Mouse (Mus musculus) CH12.LX (cell line): ENCODE results near the gene Cntrl. TPM values are rescaled to one million over a fixed set of nuclear protein-coding genes. Genes with fewer than 3 reads are reported as not detected.
A peak's percentile ranks its signal among the peaks of the same experiment; 100 is the strongest.

Source experiments
- DNase-seq: peaks from one replicate; pipeline ENCODE4 v3.0.0-alpha.2; 2013; ENCODE audit errors: extremely low read depth
- H3K27ac ChIP-seq: 2 replicates; pipeline ENCODE4 v1.5.1; 2012; ENCODE audit warnings: low read depth, mild to moderate bottlenecking, control low read depth, moderate library complexity; ENCODE audit not compliant: insufficient read depth
- H3K27me3 ChIP-seq: replicated peaks from 2 replicates; pipeline ENCODE3; 2012; ENCODE audit warnings: inconsistent platforms
- H3K36me3 ChIP-seq, 2 experiments: replicated peaks in 1 of 2; 2 replicates each; pipeline versions ENCODE3 to v1.6.1; 2012; ENCODE audit warnings: inconsistent platforms in 1 of 2, low read length in 1 of 2, mild to moderate bottlenecking in 1 of 2, mixed read lengths in 1 of 2, moderate library complexity in 1 of 2; ENCODE audit not compliant: control insufficient read depth in 1 of 2, insufficient read depth in 1 of 2
- H3K4me1 ChIP-seq, 2 experiments: 2 replicates each; pipeline ENCODE4 v1.6.1; 2012; ENCODE audit warnings: inconsistent platforms in 1 of 2, moderate library complexity in 1 of 2; ENCODE audit not compliant: insufficient read depth in 2 of 2, control insufficient read depth in 1 of 2
- H3K4me2 ChIP-seq: 2 replicates; pipeline ENCODE4 v1.6.1; 2012; ENCODE audit warnings: low read depth, mild to moderate bottlenecking, control low read depth; ENCODE audit not compliant: poor library complexity, insufficient read depth, severe bottlenecking
- H3K4me3 ChIP-seq, 3 experiments: fragments of 150-350 bp in 1 of 3; sonication (generic) in 1 of 3; replicated peaks in 1 of 3; 2 replicates each; pipeline versions ENCODE3 to v1.5.1; 2011 to 2012; ENCODE audit warnings: low read depth in 2 of 3, low read length in 2 of 3, mild to moderate bottlenecking in 2 of 3, moderate library complexity in 2 of 3, control low read depth in 1 of 3, improper control_type of control experiment in 1 of 3, inconsistent platforms in 1 of 3, mixed read lengths in 1 of 3; ENCODE audit not compliant: poor library complexity in 1 of 3
- H3K79me2 ChIP-seq: replicated peaks from 2 replicates; pipeline ENCODE4 v1.6.1; 2012; ENCODE audit warnings: mild to moderate bottlenecking, moderate library complexity; ENCODE audit not compliant: control insufficient read depth, poor library complexity, insufficient read depth, severe bottlenecking; ENCODE audit errors: extremely low read depth
- H3K9ac ChIP-seq: 2 replicates; pipeline ENCODE4 v1.6.1; 2012; ENCODE audit warnings: low read depth, mild to moderate bottlenecking, control low read depth, moderate library complexity; ENCODE audit not compliant: insufficient read depth
- H3K9me3 ChIP-seq: replicated peaks from 2 replicates; pipeline ENCODE3; 2012; ENCODE audit warnings: low read length, inconsistent platforms, mixed read lengths
- CHD1 ChIP-seq: IDR thresholded peaks from 2 replicates; pipeline ENCODE4 v1.6.1; 2012; ENCODE audit warnings: low read depth, low read length, improper control_type of control experiment, inconsistent platforms
- CTCF ChIP-seq, 2 experiments: IDR thresholded peaks in 1 of 2; conservative IDR thresholded peaks in 1 of 2; 2 replicates each; pipeline ENCODE4 v1.5.1; 2011 to 2012; ENCODE audit warnings: low read depth in 2 of 2, low read length in 2 of 2, improper control_type of control experiment in 1 of 2, inconsistent platforms in 1 of 2, mild to moderate bottlenecking in 1 of 2, moderate library complexity in 1 of 2
- E2F4 ChIP-seq: IDR thresholded peaks from 2 replicates; pipeline ENCODE4 v1.6.1; 2011; ENCODE audit warnings: low read depth, low read length, improper control_type of control experiment; ENCODE audit not compliant: insufficient replicate concordance
- GABPA ChIP-seq: IDR thresholded peaks from 2 replicates; pipeline ENCODE4 v1.6.1; 2012; ENCODE audit warnings: low read depth, low read length, improper control_type of control experiment, inconsistent platforms; ENCODE audit not compliant: insufficient replicate concordance
- IRF4 ChIP-seq: IDR thresholded peaks from 2 replicates; pipeline ENCODE4 v1.6.1; 2014; ENCODE audit warnings: low read depth, mild to moderate bottlenecking, inconsistent platforms, low read length, improper control_type of control experiment
- MAFK ChIP-seq: IDR thresholded peaks from 2 replicates; pipeline ENCODE4 v1.6.1; 2011; ENCODE audit warnings: low read length, improper control_type of control experiment; ENCODE audit not compliant: insufficient replicate concordance
- MAX ChIP-seq: IDR thresholded peaks from 2 replicates; pipeline ENCODE4 v1.6.1; 2011; ENCODE audit warnings: low read length, improper control_type of control experiment
- MEF2A ChIP-seq: IDR thresholded peaks from 2 replicates; pipeline ENCODE4 v1.6.1; 2014; ENCODE audit warnings: low read depth, mild to moderate bottlenecking, inconsistent platforms, low read length, improper control_type of control experiment, borderline replicate concordance
- NRF1 ChIP-seq: IDR thresholded peaks from 2 replicates; pipeline ENCODE4 v1.6.1; 2014; ENCODE audit warnings: low read depth, mild to moderate bottlenecking, inconsistent platforms, low read length, improper control_type of control experiment, moderate library complexity
- POLR2AphosphoS2 ChIP-seq: IDR thresholded peaks from 2 replicates; pipeline ENCODE4 v1.6.1; 2011; ENCODE audit warnings: low read depth, low read length, improper control_type of control experiment
- RAD21 ChIP-seq: IDR thresholded peaks from 2 replicates; pipeline ENCODE4 v1.6.1; 2011; ENCODE audit warnings: low read depth, mild to moderate bottlenecking, low read length, improper control_type of control experiment, moderate library complexity
- RCOR1 ChIP-seq: conservative IDR thresholded peaks from 2 replicates; pipeline ENCODE4 v1.6.1; 2012; ENCODE audit warnings: low read depth, mild to moderate bottlenecking, inconsistent platforms, low read length, improper control_type of control experiment
- UBTF ChIP-seq: IDR thresholded peaks from 2 replicates; pipeline ENCODE4 v1.6.1; 2012; ENCODE audit warnings: low read depth, mild to moderate bottlenecking, inconsistent platforms, low read length, improper control_type of control experiment, moderate library complexity
- USF1 ChIP-seq: IDR thresholded peaks from 2 replicates; pipeline ENCODE4 v1.6.1; 2014; ENCODE audit warnings: low read depth, mild to moderate bottlenecking, inconsistent platforms, low read length, improper control_type of control experiment
- USF2 ChIP-seq: conservative IDR thresholded peaks from 2 replicates; pipeline ENCODE4 v1.6.1; 2011; ENCODE audit warnings: low read depth, low read length, improper control_type of control experiment
- ZC3H11A ChIP-seq: IDR thresholded peaks from 2 replicates; pipeline ENCODE4 v1.6.1; 2012; ENCODE audit warnings: low read depth, mild to moderate bottlenecking, inconsistent platforms, low read length, improper control_type of control experiment
- ZKSCAN1 ChIP-seq: IDR thresholded peaks from 2 replicates; pipeline ENCODE4 v1.6.1; 2012; ENCODE audit warnings: low read depth, inconsistent platforms, low read length, improper control_type of control experiment, borderline replicate concordance
- ZMIZ1 ChIP-seq: IDR thresholded peaks from 2 replicates; pipeline ENCODE4 v1.6.1; 2012; ENCODE audit warnings: low read depth, mild to moderate bottlenecking, inconsistent platforms, low read length, improper control_type of control experiment
- dilution Hi-C: fragments of 300-500 bp; cut with MboI; formaldehyde crosslinking; loops from 2 replicates; pipeline ENCODE4 v1.14.3; 2020; ENCODE audit warnings: low sequenced_read_pairs; ENCODE audit not compliant: extremely low pct_unique_long_range_greater_than_20kb, extremely low pct_ligation_motif_present
- in situ Hi-C: fragments of 300-500 bp; cut with MboI; formaldehyde crosslinking; loops from 3 replicates; pipeline ENCODE4 v1.14.3; 2019; ENCODE audit warnings: low sequenced_read_pairs, low pct_ligation_motif_present, low pct_unique_long_range_greater_than_20kb, mixed read lengths
- polyA plus RNA-seq: library from polyadenylated mRNA; unstranded; fragments of >175 nt; gene quantifications from 2 replicates; pipeline ENCODE4 v1.2.1, GENCODE M21; 2012; ENCODE audit warnings: low read depth; ENCODE audit not compliant: insufficient read length
- total RNA-seq, 2 experiments: library from RNA; depleted of rRNA; stranded (reverse); fragments of 300-350 nt in 1 of 2; fragments of >200 nt in 1 of 2; gene quantifications; 2 replicates each; pipeline ENCODE4 v1.2.3; 2012 to 2014

The Cntrl gene
- total and polyA plus RNA-seq, 3 experiments, result 55.6 to 69.7 (median 64.5) TPM

GRCm38 (mm10) chr2:35132662-35133055, 23.4 kb downstream of the Cntrl start:
- Histone ChIP-seq H3K9ac (peak overlapping the region; percentile 80), H3K4me3 (peak overlapping the region; percentile 62 to 70 (median 66))
- in situ Hi-C loops, result no loop called here
- TF ChIP-seq ZMIZ1 (0 out of 2 replicates have a peak, but pooled peaks have one; percentile 9), RCOR1 (no peak), POLR2AphosphoS2 (0 out of 2 replicates have a peak, but pooled peaks have one; percentile 11)
- TF ChIP-seq, all 38 proteins: peak for 2
- no peak for DNase-seq
- H3K27me3 ChIP-seq, result no peaks in the 10 kb centered on the region
- H3K27ac ChIP-seq, result peak overlapping the region; percentile 57; the same call in 1 of the 2 replicates
- H3K4me2 ChIP-seq, result peak overlapping the region; percentile 79
- peaks cover 33 to 62% of the 10 kb centered on the region in 2 experiments for H3K36me3 ChIP-seq
- peaks cover 0 to 11% of the 10 kb centered on the region in 2 experiments; a peak in 3 of 4 replicates for H3K4me1 ChIP-seq
- H3K9me3 ChIP-seq, result no peaks in the 10 kb centered on the region
- dilution Hi-C loops, result no loop called here
- peaks cover 13% of the 10 kb centered on the region for H3K79me2 ChIP-seq

DNA sequence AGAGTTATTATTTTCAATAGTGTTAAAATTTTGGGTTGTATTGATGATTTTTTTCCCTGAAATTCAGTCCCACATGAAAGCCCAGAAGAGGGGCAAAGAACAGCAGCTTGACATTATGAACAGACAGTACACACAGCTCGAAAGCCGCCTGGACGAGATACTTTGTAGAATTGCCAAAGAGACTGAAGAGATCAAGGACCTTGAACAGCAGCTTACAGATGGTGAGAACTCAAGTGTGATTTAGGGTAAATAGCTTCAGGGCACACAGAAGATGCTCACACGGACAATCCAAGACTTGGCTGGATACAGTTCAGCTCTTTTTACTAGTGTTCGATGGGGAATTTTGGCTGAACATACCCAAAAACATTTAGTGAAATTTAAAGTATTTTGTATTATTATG, 24.6 kb downstream of the Cntrl start:
- Histone ChIP-seq H3K27me3 (no peaks in the 10 kb centered on the region), H3K27ac (no peak overlapping the region), H3K9ac (no peak overlapping the region), H3K4me3 (no peak overlapping the region), H3K4me1 (peaks cover 0 to 11% of the 10 kb centered on the region in 2 experiments; a peak in 3 of 4 replicates), H3K4me2 (no peak overlapping the region), H3K9me3 (no peaks in the 10 kb centered on the region), H3K36me3 (peaks cover 34 to 62% of the 10 kb centered on the region in 2 experiments), H3K79me2 (peaks cover 13% of the 10 kb centered on the region)
- dilution Hi-C loops (no loop called here), in situ Hi-C loops (no loop called here)
- TF ChIP-seq CTCF (conservative IDR thresholded peaks at IDR 0.05 in 1 of 2, IDR thresholded peaks at IDR 0.05 in 1 of 2; ENCODE audit: low read depth in 2 of 2, low read length in 2 of 2), result no peak
- TF ChIP-seq ZC3H11A, result no peak
- no peak for TF ChIP-seq E2F4
- no peak for TF ChIP-seq GABPA
- no peak for TF ChIP-seq MAX
- no peak for TF ChIP-seq RCOR1
- TF ChIP-seq ZKSCAN1, result no peak
- no peak for TF ChIP-seq ZMIZ1
- TF ChIP-seq USF1, result no peak
- TF ChIP-seq MEF2A, result no peak
- DNase-seq, result no peak

- Histone ChIP-seq H3K27me3 (no peaks in the 10 kb centered on the region), H3K4me2 (no peak overlapping the region), H3K4me1 (peaks cover 0 to 37% of the 10 kb centered on the region in 2 experiments; a peak in 2 of 4 replicates), H3K36me3 (peaks cover 56 to 87% of the 10 kb centered on the region in 2 experiments), H3K4me3 (no peak overlapping the region), H3K9ac (no peak overlapping the region), H3K9me3 (no peaks in the 10 kb centered on the region), H3K79me2 (peaks cover 8% of the 10 kb centered on the region), H3K27ac (no peak overlapping the region)
- TF ChIP-seq MAX (no peak), UBTF (no peak), RAD21 (no peak), IRF4 (no peak), ZKSCAN1 (no peak), NRF1 (no peak), MAFK (no peak), RCOR1 (no peak), USF2 (no peak), CHD1 (no peak)
- in situ Hi-C loops, result no loop called here
- dilution Hi-C loops, result no loop called here
- no peak for DNase-seq
These were observed 29.3 kb downstream of the Cntrl start for GRCm38 (mm10) chr2:35138576-35138975.
